Mouse (Mus musculus) frontal cortex, adult (tissue): Measurements from ENCODE around the gene Xpo5.

Source experiments
- ATAC-seq: cut with Nextera tagmentation; 2 replicates; pipeline ENCODE4 v1.9.2; 2017; ENCODE audit warnings: mild to moderate bottlenecking, moderate library complexity, mixed read lengths; ENCODE audit not compliant: low TSS enrichment

The Xpo5 gene

GRCm38 (mm10) chr17:46258279-46259053 is 55.9 kb downstream of the Xpo5 start:
- no peak for ATAC-seq

- no peak for ATAC-seq
Measured at GRCm38 (mm10) chr17:46259675-46260074, 57.1 kb downstream of the Xpo5 start.

GRCm38 (mm10) chr17:46262201-46262694 is 59.7 kb downstream of the Xpo5 start:
- no peak for ATAC-seq

GRCm38 (mm10) chr17:46265502-46265901 is 62.9 kb downstream of the Xpo5 start:
- no peak for ATAC-seq

GRCm38 (mm10) chr17:46265918-46266618 is 63.5 kb downstream of the Xpo5 start:
- peak; percentile 42; the same call in 1 of the 2 replicates for ATAC-seq

GRCm38 (mm10) chr17:46266986-46267385 is 64.4 kb downstream of the Xpo5 start:
- ATAC-seq = no peak

- ATAC-seq = no peak
Measured at GRCm38 (mm10) chr17:46267511-46267910, 64.9 kb downstream of the Xpo5 start.

GRCm38 (mm10) chr17:46268026-46268720 is 65.6 kb downstream of the Xpo5 start:
- no peak for ATAC-seq

GRCm38 (mm10) chr17:46269771-46270534 is 67.4 kb downstream of the Xpo5 start:
- no peak for ATAC-seq

GRCm38 (mm10) chr17:46272058-46272457 is 69.5 kb downstream of the Xpo5 start:
- ATAC-seq = 0 out of 2 replicates have a peak, but pooled peaks have one; percentile 11

GRCm38 (mm10) chr17:46272675-46273074 is 70.1 kb downstream of the Xpo5 start:
- ATAC-seq = no peak

- ATAC-seq = peak; percentile 89
Measured at GRCm38 (mm10) chr17:46273803-46274236, 71.2 kb downstream of the Xpo5 start.

GRCm38 (mm10) chr17:46274465-46274864 is 71.9 kb downstream of the Xpo5 start:
- no peak for ATAC-seq

GRCm38 (mm10) chr17:46275034-46275433 is 72.5 kb downstream of the Xpo5 start:
- no peak for ATAC-seq

GRCm38 (mm10) chr17:46275506-46275905 is 72.9 kb downstream of the Xpo5 start:
- no peak for ATAC-seq

- ATAC-seq = no peak
Measured at GRCm38 (mm10) chr17:46277586-46277985, 75.0 kb downstream of the Xpo5 start.

- no peak for ATAC-seq
Measured at GRCm38 (mm10) chr17:46278011-46278765, 75.6 kb downstream of the Xpo5 start.

GRCm38 (mm10) chr17:46282483-46283123 is 80.0 kb downstream of the Xpo5 start, which contains the start of gene Tjap1:
TSS of gene Tjap1 (minus strand) at chr17:46283026.
- peak; percentile 98 for ATAC-seq

- no peak for ATAC-seq
Measured at GRCm38 (mm10) chr17:46283140-46283539, 80.6 kb downstream of the Xpo5 start.

- ATAC-seq = no peak
Measured at GRCm38 (mm10) chr17:46283911-46284310, 81.3 kb downstream of the Xpo5 start.
